Mouse (Mus musculus): ENCODE data around the gene Amdhd1.

GRCm38 (mm10) chr10:93542356-93542755 is 2.5 kb upstream of the Amdhd1 start:
- TF ChIP-seq GATA1 (IDR thresholded peaks at IDR 0.05; ENCODE audit: low read length) = no peak
- TF ChIP-seq TAL1 (IDR thresholded peaks at IDR 0.05; ENCODE audit: low read length) = no peak
